In the genomic region with DNA sequence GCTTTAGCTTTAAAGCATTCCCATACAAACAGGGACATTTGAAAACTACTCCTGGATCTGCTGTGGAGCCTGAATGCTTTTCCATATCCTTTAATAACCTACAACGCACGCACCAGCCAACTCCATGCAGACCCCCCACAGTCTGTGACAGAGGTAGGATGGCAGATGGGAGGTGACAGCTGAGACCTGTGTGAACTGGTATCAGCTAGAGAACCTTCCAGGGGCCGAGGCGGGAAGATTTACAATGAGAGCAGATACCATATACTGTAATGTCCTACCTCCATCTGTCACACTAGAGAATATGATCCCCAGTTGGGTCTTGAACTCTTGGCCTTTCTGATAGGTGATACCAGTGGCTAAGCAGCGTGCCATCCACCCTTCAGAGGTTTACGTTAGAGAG, we compare ENCODE assay signal across 23 mouse cellular contexts.
"Had no signal": no experiment of that assay in that cellular context is flagged by ENCODE, and none has a peak within 500 bp of the region (broad histone marks: within the 10 kb centered on the region; RNA-seq: fewer than 3 reads in every experiment).

No protein-coding gene starts in this region.

- H3K4me3 ChIP-seq: layer of hippocampus, adult 2 months; left cerebral cortex, adult 2 months; limb, embryonic 12.5 days; liver, embryonic 13.5 days; midbrain, embryonic 12.5 days; midbrain, embryonic 15.5 days; neural tube, embryonic 12.5 days; neural tube, embryonic 15.5 days had no signal

- H3K27me3 ChIP-seq: limb, embryonic 12.5 days; liver, embryonic 13.5 days; midbrain, embryonic 12.5 days; midbrain, embryonic 15.5 days; neural tube, embryonic 12.5 days; neural tube, embryonic 15.5 days had no signal

- H3K9ac ChIP-seq: limb, embryonic 12.5 days; liver, embryonic 13.5 days; midbrain, embryonic 12.5 days; midbrain, embryonic 15.5 days; neural tube, embryonic 12.5 days; neural tube, embryonic 15.5 days had no signal

- ATAC-seq: intestine, postnatal 0 days; midbrain, embryonic 15.5 days had no signal

- H3K4me1 ChIP-seq: limb, embryonic 12.5 days; liver, embryonic 13.5 days; midbrain, embryonic 12.5 days; midbrain, embryonic 15.5 days; neural tube, embryonic 12.5 days had no signal

- H3K27ac ChIP-seq: kidney, postnatal 0 days; layer of hippocampus, adult 2 months; left cerebral cortex, adult 2 months; limb, embryonic 12.5 days; liver, embryonic 13.5 days; midbrain, embryonic 12.5 days; midbrain, embryonic 15.5 days; neural tube, embryonic 12.5 days; neural tube, embryonic 15.5 days; stomach, postnatal 0 days had no signal

- H3K4me2 ChIP-seq: limb, embryonic 12.5 days; liver, embryonic 13.5 days; midbrain, embryonic 12.5 days; midbrain, embryonic 15.5 days; neural tube, embryonic 12.5 days; neural tube, embryonic 15.5 days had no signal

- H3K36me3 ChIP-seq: limb, embryonic 12.5 days; liver, embryonic 13.5 days; midbrain, embryonic 12.5 days; midbrain, embryonic 15.5 days; neural tube, embryonic 12.5 days; neural tube, embryonic 15.5 days had no signal

- DNase-seq: kidney, postnatal 25 days; layer of hippocampus, adult 9-11 months; layer of hippocampus, postnatal 36 days; liver, embryonic 13.5 days; lung, adult 2 months; lung, postnatal 14 days; lung, postnatal 4 days; right cerebral cortex, adult 18-20 months; right cerebral cortex, postnatal 14 days; right cerebral cortex, postnatal 4 days; thymus, adult 2 months; thymus, postnatal 14 days; thymus, postnatal 4 days had no signal

- H3K9me3 ChIP-seq: limb, embryonic 12.5 days; liver, embryonic 13.5 days; midbrain, embryonic 12.5 days; midbrain, embryonic 15.5 days; neural tube, embryonic 12.5 days; neural tube, embryonic 15.5 days had no signal
